Mouse (Mus musculus) splenic B cell, adult 2 months (primary cell): ENCODE results near the gene Dnajc5.
"Not testable (repeated sequence)": the region's sequence is repeated elsewhere in the genome, so short reads cannot be mapped to it uniquely, and the experiment has no call there.

Source experiments
- DNase-seq: peaks from one replicate; pipeline ENCODE4 v3.0.0-alpha.2; 2011; ENCODE audit warnings: low read depth, low spot score
- H3K27me3 ChIP-seq: 2 replicates; pipeline ENCODE4 v1.6.1; 2012; ENCODE audit warnings: mild to moderate bottlenecking, low read length, moderate library complexity, mixed read lengths; ENCODE audit not compliant: control insufficient read depth, poor library complexity, insufficient read depth, severe bottlenecking
- H3K36me3 ChIP-seq: 2 replicates; pipeline ENCODE4 v1.6.1; 2012; ENCODE audit warnings: mild to moderate bottlenecking, low read length, moderate library complexity, mixed read lengths; ENCODE audit not compliant: control insufficient read depth, poor library complexity, insufficient read depth, severe bottlenecking

Dnajc5 gene

DNA sequence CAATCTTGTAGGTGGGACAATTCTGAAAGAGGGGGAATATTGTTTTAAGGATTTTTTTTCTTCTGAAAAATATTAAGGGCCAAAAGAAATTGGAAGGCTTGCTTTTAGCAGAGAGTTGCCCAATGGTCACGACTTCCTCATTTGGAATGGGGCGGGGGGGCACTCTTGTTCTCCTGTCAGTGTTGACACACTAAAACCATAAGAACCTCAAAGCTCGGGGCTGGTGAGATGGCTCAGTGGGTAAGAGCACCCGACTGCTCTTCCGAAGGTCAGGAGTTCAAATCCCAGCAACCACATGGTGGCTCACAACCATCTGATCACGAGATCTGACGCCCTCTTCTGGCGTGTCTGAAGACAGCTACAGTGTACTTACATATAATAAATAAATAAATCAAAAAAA lies 24.4 kb upstream of the Dnajc5 start:
- H3K27me3 ChIP-seq, H3K36me3 ChIP-seq: not testable (repeated sequence)
- DNase-seq = peak; percentile 66

DNA sequence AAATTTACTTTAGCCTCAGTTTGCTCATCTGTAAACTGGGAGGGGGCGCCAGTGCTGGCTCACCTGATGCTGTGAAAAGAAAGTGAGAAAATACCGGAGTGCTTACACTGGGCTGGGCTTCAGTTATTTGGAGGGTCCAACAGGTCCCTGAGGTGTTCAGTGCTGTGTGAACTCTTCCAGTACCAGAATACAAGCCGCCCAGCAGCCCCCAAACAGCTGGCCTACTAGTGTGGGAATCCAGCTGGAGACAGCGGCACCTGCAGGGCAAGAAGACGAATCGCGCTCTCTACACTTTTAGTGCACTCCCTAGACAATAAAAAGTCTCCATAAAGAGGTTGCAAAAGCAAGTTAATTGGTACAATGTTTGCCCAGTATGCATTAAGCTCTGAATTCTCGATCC lies 24.0 kb upstream of the Dnajc5 start:
- no peaks in the 10 kb centered on the region for H3K27me3 ChIP-seq
- no peaks in the 10 kb centered on the region for H3K36me3 ChIP-seq
- DNase-seq = peak; percentile 79

DNA sequence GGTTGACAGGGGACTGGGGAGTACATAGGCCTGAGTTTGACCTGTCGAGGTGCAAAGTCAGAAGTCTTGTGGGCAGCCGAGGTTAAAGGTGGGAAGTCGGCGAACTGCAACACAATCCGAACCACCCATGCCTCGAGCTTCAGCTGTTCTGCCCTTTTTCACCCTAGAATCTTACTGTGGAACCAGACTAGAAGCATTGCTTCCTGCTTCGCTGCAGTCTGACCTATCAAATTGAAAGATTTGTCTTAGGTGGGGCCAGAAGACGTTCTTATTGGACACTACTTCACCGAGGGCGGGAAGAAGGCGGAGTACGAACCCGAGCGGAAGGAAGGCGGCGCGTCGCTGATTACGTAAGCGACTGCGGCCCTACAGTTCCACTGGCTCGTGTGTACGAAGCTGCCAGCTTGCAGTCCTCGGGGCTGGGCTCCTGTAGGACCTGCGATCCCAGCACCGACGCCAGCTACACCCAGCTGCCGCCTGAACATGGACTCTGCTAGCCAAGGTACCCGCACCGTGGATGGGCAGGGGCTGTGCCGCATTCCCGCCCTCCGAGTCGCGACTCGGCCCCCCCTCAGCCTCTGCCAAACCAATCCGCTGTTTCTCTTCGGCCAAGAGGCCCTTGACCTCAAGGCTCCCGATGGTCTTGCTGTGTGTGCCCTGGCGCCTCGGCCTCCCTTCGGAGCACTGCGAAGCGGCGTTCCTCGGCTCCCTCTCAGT lies 23.3 kb upstream of the Dnajc5 start, which contains the start of gene Tpd52l2:
Gene Tpd52l2 (plus strand): TSS at position 312 of the 717 bp plus-strand sequence.
- DNase-seq = peak; percentile 97
- Histone ChIP-seq H3K27me3 (no peaks in the 10 kb centered on the region), H3K36me3 (peaks cover 2% of the 10 kb centered on the region; the same call in 1 of the 2 replicates)

DNA sequence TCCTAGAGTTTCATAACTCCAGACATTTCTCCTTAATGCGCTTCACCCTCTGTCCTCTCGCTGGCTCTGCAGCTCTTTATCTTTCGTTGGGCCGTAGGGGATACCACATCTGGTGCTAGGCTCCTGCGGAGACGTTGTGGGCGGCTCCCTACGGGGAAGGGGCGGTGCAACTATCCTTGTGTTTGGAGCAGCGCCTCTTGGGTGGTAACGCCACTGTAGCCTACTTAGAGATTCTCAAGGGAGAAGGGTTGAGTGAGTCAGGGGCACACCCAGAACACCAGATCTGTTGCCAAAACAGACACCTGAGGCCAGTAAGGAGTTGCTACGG lies 22.8 kb upstream of the Dnajc5 start:
- Histone ChIP-seq H3K36me3 (peaks cover 5% of the 10 kb centered on the region), H3K27me3 (no peaks in the 10 kb centered on the region)
- peak; percentile 60 for DNase-seq

DNA sequence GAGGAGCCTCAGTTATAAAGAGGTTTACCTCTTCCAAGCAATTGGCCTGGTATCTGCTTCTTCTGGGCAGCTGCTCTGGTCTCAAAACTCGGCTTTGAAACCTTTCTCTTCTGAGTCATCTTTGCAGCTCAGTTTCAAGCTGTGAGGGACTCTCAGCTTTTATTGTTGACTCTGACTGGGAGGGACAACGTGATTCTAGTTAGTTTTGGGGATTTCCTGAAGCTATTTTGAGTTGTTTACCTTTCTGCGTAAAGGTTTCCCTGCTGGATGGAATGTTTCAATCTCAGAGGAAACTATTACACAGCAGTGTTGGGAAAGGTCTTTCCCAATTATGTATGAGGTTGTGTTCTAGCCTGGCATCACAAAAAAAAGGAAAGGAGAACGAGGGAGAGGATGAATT lies 21.6 kb upstream of the Dnajc5 start:
- DNase-seq = no peak
- Histone ChIP-seq H3K36me3 (peaks cover 7% of the 10 kb centered on the region), H3K27me3 (no peaks in the 10 kb centered on the region)

DNA sequence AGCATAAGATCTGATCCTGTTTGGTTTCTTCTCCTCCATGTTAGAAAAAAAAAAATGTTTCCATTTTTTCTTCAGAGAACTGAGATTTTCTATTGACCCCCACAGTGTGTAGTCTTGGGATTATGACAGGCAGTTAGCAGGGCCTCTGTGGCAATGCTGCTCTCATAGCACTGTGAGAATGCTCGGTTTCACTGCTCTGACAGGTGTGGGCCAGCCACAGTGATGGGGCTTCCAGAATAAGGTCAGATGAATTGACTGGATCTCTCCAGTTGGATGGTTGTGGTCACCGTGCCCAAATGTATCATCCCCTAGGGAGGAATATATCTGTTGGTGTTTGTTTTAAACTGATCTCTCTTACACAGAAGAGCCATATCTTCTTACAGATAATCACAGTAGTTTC lies 11.1 kb upstream of the Dnajc5 start:
- no peak for DNase-seq
- Histone ChIP-seq H3K36me3 (peaks cover 10% of the 10 kb centered on the region; the same call in 1 of the 2 replicates), H3K27me3 (no peaks in the 10 kb centered on the region)

DNA sequence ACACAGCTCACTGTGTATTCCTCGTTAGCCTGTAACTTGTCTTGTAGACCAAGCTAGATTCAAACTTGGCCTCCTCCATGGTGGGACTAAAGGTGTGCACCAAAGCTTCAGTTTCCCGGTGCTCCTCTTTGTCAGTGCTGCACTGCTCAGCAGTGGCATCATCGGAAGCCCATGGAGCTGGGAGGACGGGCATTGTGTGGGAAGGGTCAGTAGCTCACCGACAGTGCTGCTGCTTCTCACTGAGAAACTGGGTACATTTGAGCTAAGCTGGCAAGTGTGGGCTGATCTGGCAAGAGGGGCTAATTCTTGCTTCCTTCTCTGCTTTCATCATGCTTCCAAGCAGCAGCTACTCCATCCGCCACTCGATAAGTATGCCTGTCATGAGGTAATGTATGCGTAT lies 9.1 kb upstream of the Dnajc5 start:
- H3K36me3 ChIP-seq = peaks cover 9% of the 10 kb centered on the region
- DNase-seq = no peak
- no peaks in the 10 kb centered on the region for H3K27me3 ChIP-seq

DNA sequence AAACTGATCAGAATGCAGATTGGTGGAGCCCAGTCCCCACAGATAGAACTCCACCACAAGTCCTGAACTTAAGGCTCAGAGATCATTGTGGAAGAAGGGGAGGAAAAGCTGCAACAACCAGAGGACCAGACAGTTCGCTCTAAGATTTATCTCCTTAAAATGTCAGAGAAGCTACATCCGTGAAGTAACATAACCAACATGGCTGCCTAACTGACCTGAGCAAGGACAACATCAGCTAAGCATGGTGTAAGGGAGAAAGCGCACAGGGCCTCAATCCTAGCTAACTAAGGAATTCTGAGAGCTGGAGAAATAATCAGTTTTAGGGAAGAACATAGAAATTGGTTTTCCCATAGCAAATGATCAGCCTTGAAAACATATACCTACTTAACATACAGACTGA lies 1.1 kb upstream of the Dnajc5 start:
- no peaks in the 10 kb centered on the region for H3K27me3 ChIP-seq
- DNase-seq = no peak
- H3K36me3 ChIP-seq = peaks cover 5% of the 10 kb centered on the region; the same call in 1 of the 2 replicates

DNA sequence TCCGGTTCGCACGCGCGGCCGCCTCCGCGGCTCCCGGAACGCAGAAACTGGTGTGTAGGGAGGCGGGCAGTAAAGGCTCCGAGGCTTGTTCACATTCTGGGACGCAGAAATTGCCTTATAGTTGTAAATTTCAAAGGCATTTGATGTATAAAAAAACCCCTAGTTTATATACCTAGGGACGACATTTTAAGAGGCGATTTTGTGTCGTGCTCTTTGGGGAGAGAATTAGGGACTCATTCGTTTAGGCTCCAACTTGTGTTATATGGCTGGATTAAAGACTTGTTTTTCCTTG lies 597 bp downstream of the Dnajc5 start:
- DNase-seq = no peak
- Histone ChIP-seq H3K36me3 (peaks cover 5% of the 10 kb centered on the region; the same call in 1 of the 2 replicates), H3K27me3 (no peaks in the 10 kb centered on the region)

DNA sequence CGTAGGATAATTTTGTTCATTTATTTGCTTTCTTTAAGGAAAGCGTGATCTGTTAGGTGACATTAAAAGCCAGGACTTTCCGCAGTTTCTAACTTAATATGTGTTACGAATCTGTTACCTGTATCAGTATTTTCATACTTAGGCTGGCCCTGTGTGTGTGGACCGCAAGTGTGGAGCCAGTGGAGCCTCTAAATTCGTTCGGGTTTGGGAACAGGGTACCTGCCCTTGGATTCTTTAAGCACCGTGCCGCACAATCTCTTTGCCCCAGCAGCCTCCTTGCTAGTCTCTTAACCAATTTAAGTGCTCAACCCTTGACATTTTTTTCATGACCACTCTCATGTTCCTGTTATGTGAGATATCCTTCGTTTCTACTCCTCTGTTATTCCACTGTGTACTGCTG lies 1.2 kb downstream of the Dnajc5 start:
- DNase-seq = no peak
- peaks cover 5% of the 10 kb centered on the region; the same call in 1 of the 2 replicates for H3K36me3 ChIP-seq
- H3K27me3 ChIP-seq = no peaks in the 10 kb centered on the region

DNA sequence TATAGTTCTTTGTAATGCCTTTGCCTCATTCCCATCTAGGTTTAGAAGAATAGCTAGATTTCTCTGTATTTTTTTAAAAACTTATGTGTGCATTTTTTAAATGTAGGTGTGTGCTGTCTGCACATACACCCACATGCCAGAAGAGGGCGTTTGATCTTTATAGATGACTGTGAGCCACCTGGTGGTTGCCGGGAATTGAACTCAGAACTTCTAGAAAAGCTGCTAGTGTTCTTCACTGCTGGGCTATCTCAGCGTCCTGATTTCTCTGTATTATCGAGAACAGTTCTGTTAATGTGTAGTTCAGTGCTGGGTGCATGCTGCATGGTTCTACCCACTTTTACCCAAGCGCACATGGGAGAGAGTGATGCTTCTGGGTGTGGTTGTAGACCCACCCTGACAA lies 2.5 kb downstream of the Dnajc5 start:
- peak; percentile 71 for DNase-seq
- Histone ChIP-seq H3K36me3 (peaks cover 2% of the 10 kb centered on the region; the same call in 1 of the 2 replicates), H3K27me3 (no peaks in the 10 kb centered on the region)

DNA sequence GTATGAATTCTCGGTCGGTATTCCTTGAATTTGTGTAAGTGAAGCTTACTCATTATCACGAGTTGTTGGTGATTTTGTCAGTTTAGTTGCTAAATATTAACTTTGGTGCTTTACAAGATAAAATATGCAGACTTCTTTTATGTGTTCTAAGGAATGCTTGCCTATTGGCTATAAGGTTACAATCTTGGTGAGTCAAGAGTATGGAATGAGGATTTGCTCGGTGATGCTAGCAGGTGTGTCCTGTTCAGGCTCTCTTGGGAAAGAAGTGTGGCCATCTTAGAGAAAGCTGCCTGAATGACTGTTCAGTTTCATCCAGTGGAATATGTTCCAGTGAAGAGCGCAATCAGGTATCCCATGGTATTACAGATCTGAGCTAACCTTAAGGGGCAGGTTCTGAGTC lies 5.2 kb downstream of the Dnajc5 start:
- Histone ChIP-seq H3K27me3 (no peaks in the 10 kb centered on the region), H3K36me3 (peaks cover 2% of the 10 kb centered on the region; the same call in 1 of the 2 replicates)
- no peak for DNase-seq

DNA sequence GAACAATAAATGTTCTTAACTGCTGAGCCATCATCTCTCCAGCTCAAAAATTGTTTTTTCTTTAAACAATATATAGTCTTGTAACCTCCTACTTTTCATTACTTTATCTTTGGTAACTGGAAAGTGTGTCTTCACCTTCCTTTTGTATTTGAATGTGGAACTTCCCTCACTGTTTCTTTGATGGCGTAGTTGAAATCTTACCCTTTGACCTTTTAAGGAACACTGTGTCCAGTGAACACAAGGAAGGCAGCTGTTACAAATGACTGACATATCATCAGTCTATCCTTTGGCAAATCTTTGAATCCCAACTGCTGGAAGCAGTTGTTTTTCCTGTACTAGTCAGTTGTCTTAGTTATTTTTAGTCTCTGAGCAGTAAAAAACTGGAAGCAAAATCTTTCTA lies 8.8 kb downstream of the Dnajc5 start:
- Histone ChIP-seq H3K36me3 (no peaks in the 10 kb centered on the region; the same call in 1 of the 2 replicates), H3K27me3 (no peaks in the 10 kb centered on the region)
- DNase-seq = no peak

DNA sequence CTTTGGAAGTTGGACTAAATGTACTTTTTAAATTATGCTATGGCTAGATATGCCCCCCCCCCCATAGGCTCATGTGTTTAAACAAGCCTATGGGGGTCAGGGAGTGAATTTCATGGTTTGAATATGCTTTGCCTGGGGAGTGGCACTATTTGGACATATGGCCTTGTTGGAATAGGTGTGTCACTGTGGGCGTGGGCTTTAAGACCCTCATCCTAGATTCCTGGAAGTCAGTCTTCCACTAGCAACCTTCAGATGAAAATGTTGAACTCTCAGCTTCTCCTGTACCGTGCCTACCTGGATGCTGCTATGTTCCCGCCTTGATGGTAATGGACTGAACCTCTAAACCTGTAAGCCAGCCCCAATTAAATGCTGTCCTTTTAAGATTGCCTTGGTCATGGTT lies 12.3 kb downstream of the Dnajc5 start:
- no peaks in the 10 kb centered on the region for H3K27me3 ChIP-seq
- DNase-seq = no peak
- H3K36me3 ChIP-seq = no peaks in the 10 kb centered on the region; the same call in 1 of the 2 replicates

DNA sequence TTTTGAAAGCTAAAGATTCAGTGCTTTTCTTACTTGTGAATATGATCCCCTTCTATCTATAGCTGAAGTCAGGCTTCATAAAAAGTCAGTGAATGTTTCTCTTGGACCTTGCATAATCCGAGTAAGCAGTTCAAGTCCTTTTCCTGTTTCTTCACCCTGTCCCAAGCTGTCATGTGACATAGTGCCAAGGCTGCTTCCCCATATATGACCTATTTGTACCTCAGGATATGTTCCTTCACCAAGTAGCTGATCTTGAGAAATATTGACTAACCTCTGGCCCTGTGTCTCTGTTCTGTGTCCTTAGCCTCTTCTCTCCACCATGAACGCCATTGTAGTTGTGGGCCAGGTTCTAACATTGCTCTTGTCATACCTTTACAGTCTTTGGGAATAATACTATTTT lies 16.1 kb downstream of the Dnajc5 start:
- H3K27me3 ChIP-seq = no peaks in the 10 kb centered on the region
- no peak for DNase-seq
- H3K36me3 ChIP-seq = no peaks in the 10 kb centered on the region; the same call in 1 of the 2 replicates

DNA sequence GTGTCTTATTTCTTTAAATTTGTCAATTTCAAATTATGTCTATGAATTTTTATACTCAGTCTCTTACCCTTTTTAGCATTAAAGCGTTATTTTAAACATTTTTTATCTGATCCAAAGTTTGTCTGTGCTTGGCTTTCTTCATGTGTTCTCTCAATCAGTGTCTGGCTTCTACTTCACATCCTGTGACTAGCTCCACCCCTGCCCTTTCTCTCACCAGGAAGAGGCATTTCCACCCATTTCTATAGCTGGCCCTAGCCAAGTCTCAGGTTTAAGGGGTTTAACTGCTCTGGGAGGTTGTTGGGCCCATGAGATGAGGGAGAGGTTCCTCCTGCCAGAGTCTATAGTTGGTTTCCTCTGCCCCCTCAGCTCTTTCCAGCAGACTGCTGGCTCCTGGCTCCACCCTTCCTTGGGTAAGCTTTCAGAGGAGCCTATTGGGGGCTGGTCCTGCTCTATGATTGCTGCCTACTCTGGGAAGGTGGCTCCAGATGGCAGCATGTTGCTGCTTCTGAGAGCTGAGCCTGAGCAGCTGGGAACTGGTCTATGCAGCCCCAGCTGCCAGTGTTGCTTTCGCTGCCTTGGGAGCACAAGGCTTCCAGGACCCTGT lies 17.3 kb downstream of the Dnajc5 start:
- no peak for DNase-seq
- Histone ChIP-seq H3K27me3 (no peaks in the 10 kb centered on the region), H3K36me3 (no peaks in the 10 kb centered on the region; the same call in 1 of the 2 replicates)
